Mouse (Mus musculus) MEL (cell line): Measurements from ENCODE around the gene Nthl1. TPM values are rescaled to one million over a fixed set of nuclear protein-coding genes. Genes with fewer than 3 reads are reported as not detected.

Source experiments
- DNase-seq: peaks from one replicate; pipeline ENCODE4 v3.0.0; 2011; ENCODE audit warnings: low read depth, low spot score
- H3K27ac ChIP-seq: 2 replicates; pipeline ENCODE4 v1.5.1; 2012; ENCODE audit warnings: low read depth, mild to moderate bottlenecking, control low read depth, low read length, moderate library complexity; ENCODE audit not compliant: control insufficient read depth
- H3K27me3 ChIP-seq, 2 experiments: fragments of 150-350 bp in 1 of 2; sonication (generic) in 1 of 2; 2 replicates each; pipeline ENCODE4 v1.6.1; 2012; ENCODE audit warnings: low read length in 2 of 2, mild to moderate bottlenecking in 2 of 2, improper control_type of control experiment in 1 of 2, moderate library complexity in 1 of 2; ENCODE audit not compliant: insufficient read depth in 2 of 2, control insufficient read depth in 1 of 2
- H3K36me3 ChIP-seq, 2 experiments: 2 replicates each; pipeline ENCODE4 v1.6.1; 2012 to 2014; ENCODE audit warnings: low read length in 2 of 2, improper control_type of control experiment in 1 of 2, inconsistent platforms in 1 of 2, mild to moderate bottlenecking in 1 of 2; ENCODE audit not compliant: insufficient read depth in 2 of 2, control insufficient read depth in 1 of 2
- H3K4me1 ChIP-seq, 2 experiments: fragments of 150-350 bp in 1 of 2; sonication (generic) in 1 of 2; 2 replicates each; pipeline ENCODE4 v1.6.1; 2012; ENCODE audit warnings: low read length in 2 of 2, improper control_type of control experiment in 1 of 2, mild to moderate bottlenecking in 1 of 2; ENCODE audit not compliant: insufficient read depth in 2 of 2, control insufficient read depth in 1 of 2
- H3K4me3 ChIP-seq, 2 experiments: fragments of 150-350 bp in 1 of 2; sonication (generic) in 1 of 2; 2 replicates each; pipeline ENCODE4 v1.5.1; 2012; ENCODE audit warnings: low read depth in 2 of 2, low read length in 2 of 2, mild to moderate bottlenecking in 2 of 2, moderate library complexity in 2 of 2, control low read depth in 1 of 2, improper control_type of control experiment in 1 of 2; ENCODE audit not compliant: control insufficient read depth in 1 of 2, insufficient read depth in 1 of 2
- H3K79me2 ChIP-seq: 2 replicates; pipeline ENCODE4 v1.6.1; 2012; ENCODE audit warnings: mild to moderate bottlenecking, low read length, moderate library complexity; ENCODE audit not compliant: control insufficient read depth, poor library complexity, insufficient read depth
- H3K9ac ChIP-seq: 2 replicates; pipeline ENCODE4 v1.6.1; 2012; ENCODE audit warnings: low read depth, mild to moderate bottlenecking, control low read depth, low read length, moderate library complexity; ENCODE audit not compliant: control insufficient read depth, poor library complexity, severe bottlenecking
- H3K9me3 ChIP-seq: fragments of 150-350 bp; sonication (generic); replicated peaks from 2 replicates; pipeline ENCODE4 v1.6.1; 2012; ENCODE audit warnings: mild to moderate bottlenecking, low read length, improper control_type of control experiment, moderate library complexity; ENCODE audit not compliant: insufficient read depth
- BHLHE40 ChIP-seq: IDR thresholded peaks from 2 replicates; pipeline ENCODE4 v1.6.1; 2012; ENCODE audit warnings: low read depth, mild to moderate bottlenecking, inconsistent platforms, low read length, improper control_type of control experiment, borderline replicate concordance
- CHD1 ChIP-seq: IDR thresholded peaks from 2 replicates; pipeline ENCODE4 v1.6.1; 2012; ENCODE audit warnings: low read depth, mild to moderate bottlenecking, inconsistent platforms, low read length, improper control_type of control experiment
- CHD2 ChIP-seq: IDR thresholded peaks from 2 replicates; pipeline ENCODE4 v1.6.1; 2011; ENCODE audit warnings: low read length, improper control_type of control experiment
- CTCF ChIP-seq, 3 experiments: IDR thresholded peaks in 2 of 3; conservative IDR thresholded peaks in 1 of 3; 2 replicates each; pipeline ENCODE4 v1.5.1; 2011 to 2012; ENCODE audit warnings: low read length in 3 of 3, low read depth in 2 of 3, mild to moderate bottlenecking in 2 of 3, improper control_type of control experiment in 1 of 3, inconsistent platforms in 1 of 3, mixed read lengths in 1 of 3, moderate library complexity in 1 of 3; ENCODE audit not compliant: control insufficient read depth in 1 of 3, insufficient read depth in 1 of 3, poor library complexity in 1 of 3, severe bottlenecking in 1 of 3
- E2F4 ChIP-seq: IDR thresholded peaks from 2 replicates; pipeline ENCODE4 v1.6.1; 2011; ENCODE audit warnings: low read depth, low read length, improper control_type of control experiment, borderline replicate concordance
- KAT2A ChIP-seq: conservative IDR thresholded peaks from 2 replicates; pipeline ENCODE4 v1.6.1; 2012; ENCODE audit warnings: low read depth, low read length, improper control_type of control experiment, inconsistent platforms
- MAZ ChIP-seq: IDR thresholded peaks from 2 replicates; pipeline ENCODE4 v1.6.1; 2012; ENCODE audit warnings: low read depth, mild to moderate bottlenecking, inconsistent platforms, low read length, improper control_type of control experiment
- MEF2A ChIP-seq: IDR thresholded peaks from 2 replicates; pipeline ENCODE4 v1.6.1; 2014; ENCODE audit warnings: low read depth, mild to moderate bottlenecking, inconsistent platforms, low read length, improper control_type of control experiment; ENCODE audit not compliant: poor library complexity, insufficient replicate concordance, severe bottlenecking; ENCODE audit errors: extremely low read depth
- MXI1 ChIP-seq: IDR thresholded peaks from 2 replicates; pipeline ENCODE4 v1.6.1; 2011; ENCODE audit warnings: mild to moderate bottlenecking, low read depth, low read length, improper control_type of control experiment
- NELFE ChIP-seq: IDR thresholded peaks from 2 replicates; pipeline ENCODE4 v1.6.1; 2011; ENCODE audit warnings: low read depth, low read length, improper control_type of control experiment
- NRF1 ChIP-seq: IDR thresholded peaks from 2 replicates; pipeline ENCODE4 v1.6.1; 2014; ENCODE audit warnings: low read depth, mild to moderate bottlenecking, inconsistent platforms, low read length, improper control_type of control experiment, moderate library complexity; ENCODE audit not compliant: poor library complexity, insufficient read depth, severe bottlenecking
- POLR2A ChIP-seq, 2 experiments: IDR thresholded peaks; 2 replicates each; pipeline ENCODE4 v1.6.1; 2011 to 2012; ENCODE audit warnings: low read length in 2 of 2, mild to moderate bottlenecking in 2 of 2, control low read depth in 1 of 2, improper control_type of control experiment in 1 of 2, low read depth in 1 of 2, moderate library complexity in 1 of 2; ENCODE audit not compliant: control insufficient read depth in 1 of 2, insufficient read depth in 1 of 2, poor library complexity in 1 of 2
- POLR2AphosphoS2 ChIP-seq: IDR thresholded peaks from 2 replicates; pipeline ENCODE4 v1.6.1; 2011; ENCODE audit warnings: low read length, improper control_type of control experiment
- RCOR1 ChIP-seq: IDR thresholded peaks from 2 replicates; pipeline ENCODE4 v1.6.1; 2012; ENCODE audit warnings: low read depth, mild to moderate bottlenecking, inconsistent platforms, low read length, improper control_type of control experiment
- SIN3A ChIP-seq: IDR thresholded peaks from 2 replicates; pipeline ENCODE4 v1.6.1; 2012; ENCODE audit warnings: low read length, improper control_type of control experiment, inconsistent platforms
- UBTF ChIP-seq: IDR thresholded peaks from 2 replicates; pipeline ENCODE4 v1.6.1; 2012; ENCODE audit warnings: low read depth, mild to moderate bottlenecking, inconsistent platforms, low read length, improper control_type of control experiment, moderate library complexity, borderline replicate concordance; ENCODE audit not compliant: insufficient read depth
- ZKSCAN1 ChIP-seq: IDR thresholded peaks from 2 replicates; pipeline ENCODE4 v1.6.1; 2012; ENCODE audit warnings: low read depth, mild to moderate bottlenecking, inconsistent platforms, low read length, improper control_type of control experiment, moderate library complexity
- ZMIZ1 ChIP-seq: IDR thresholded peaks from 2 replicates; pipeline ENCODE4 v1.6.1; 2012; ENCODE audit warnings: low read depth, mild to moderate bottlenecking, inconsistent platforms, low read length, improper control_type of control experiment, moderate library complexity
- polyA plus RNA-seq, 2 experiments: library from polyadenylated mRNA; stranded (reverse) in 1 of 2; unstranded in 1 of 2; fragments of >175 nt in 1 of 2; fragments of >200 nt in 1 of 2; gene quantifications; 2 replicates each; pipeline versions ENCODE4 v1.2.1 to v1.2.4; 2012; ENCODE audit warnings: low replicate concordance in 2 of 2, low read depth in 1 of 2; ENCODE audit not compliant: insufficient read length in 2 of 2, insufficient read depth in 1 of 2, missing spikeins in 1 of 2
- total RNA-seq: library from RNA; depleted of rRNA; stranded (reverse); fragments of 300-350 nt; gene quantifications from 2 replicates; pipeline ENCODE4 v1.2.3, GENCODE M21; 2012

Nthl1 gene
- total and polyA plus RNA-seq, 3 experiments = 31.4 to 262 (median 32.0) TPM

- no peaks in the 10 kb centered on the region for H3K27me3 ChIP-seq
- no peak overlapping the region for H3K4me3 ChIP-seq
- no peak overlapping the region for H3K27ac ChIP-seq
- H3K79me2 ChIP-seq = no peaks in the 10 kb centered on the region
- no peak for DNase-seq
- H3K9ac ChIP-seq = no peak overlapping the region
- H3K4me1 ChIP-seq = peaks cover 4% of the 10 kb centered on the region in 2 experiments; a peak in 3 of 4 replicates
- no peak for TF ChIP-seq UBTF
- no peak for TF ChIP-seq POLR2A (IDR thresholded peaks at IDR 0.05; ENCODE audit: control insufficient read depth in 1 of 2, insufficient read depth in 1 of 2, low read depth in 1 of 2, low read length in 2 of 2, poor library complexity in 1 of 2)
- TF ChIP-seq ZKSCAN1 = no peak
- no peak for TF ChIP-seq E2F4
- TF ChIP-seq CTCF (IDR thresholded peaks at IDR 0.05 in 2 of 3, conservative IDR thresholded peaks at IDR 0.05 in 1 of 3; ENCODE audit: control insufficient read depth in 1 of 3, insufficient read depth in 1 of 3, low read depth in 2 of 3, low read length in 3 of 3, poor library complexity in 1 of 3, severe bottlenecking in 1 of 3) = no peak
- no peak for TF ChIP-seq NELFE
- TF ChIP-seq RCOR1 = no peak
- TF ChIP-seq CHD1 = no peak
- no peak for TF ChIP-seq NRF1
- TF ChIP-seq BHLHE40 = no peak
- no peak for TF ChIP-seq MEF2A
- no peak for TF ChIP-seq SIN3A
- no peak for TF ChIP-seq MAZ
- TF ChIP-seq MXI1 = no peak
- TF ChIP-seq, all 39 proteins: peak for 0
- H3K9me3 ChIP-seq = no peaks in the 10 kb centered on the region
- no peaks in the 10 kb centered on the region for H3K36me3 ChIP-seq
Observed at GRCm38 (mm10) chr17:24638840-24639239, 6.4 kb downstream of the Nthl1 start.

GRCm38 (mm10) chr17:24639571-24639988 is 7.1 kb downstream of the Nthl1 start:
- Histone ChIP-seq H3K36me3 (no peaks in the 10 kb centered on the region), H3K27ac (no peak overlapping the region), H3K9ac (no peak overlapping the region)

DNA sequence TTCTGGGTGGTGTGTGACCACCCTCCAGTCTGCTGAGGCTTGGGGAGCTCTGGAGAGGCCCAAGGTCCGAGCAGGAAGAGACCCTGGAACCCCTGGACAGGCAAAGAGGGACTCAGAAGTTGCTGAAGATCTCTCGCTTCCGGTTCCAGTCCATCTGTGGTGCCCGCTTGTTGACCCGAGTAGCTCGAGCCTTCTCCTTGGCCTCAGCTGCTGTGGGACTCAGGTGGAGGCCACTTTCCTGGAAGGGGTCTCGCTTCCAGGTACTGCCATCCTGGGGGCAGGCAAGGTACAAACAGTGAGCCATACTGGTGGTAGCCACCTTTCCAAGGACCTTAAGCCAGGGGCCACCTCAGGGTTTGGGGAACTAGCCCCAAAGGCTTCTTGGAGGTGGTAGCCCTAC is 7.6 kb downstream of the Nthl1 start:
- H3K4me1 ChIP-seq = peaks cover 2 to 4% of the 10 kb centered on the region in 2 experiments; a peak in 2 of 4 replicates
- H3K9me3 ChIP-seq = no peaks in the 10 kb centered on the region
- DNase-seq = no peak
- no peaks in the 10 kb centered on the region for H3K36me3 ChIP-seq
- H3K9ac ChIP-seq = no peak overlapping the region
- H3K79me2 ChIP-seq = no peaks in the 10 kb centered on the region
- H3K4me3 ChIP-seq = no peak overlapping the region
- no peak for TF ChIP-seq ZMIZ1
- no peak for TF ChIP-seq CHD2
- TF ChIP-seq KAT2A = no peak
- no peaks in the 10 kb centered on the region for H3K27me3 ChIP-seq
- no peak overlapping the region for H3K27ac ChIP-seq

More at GRCm38 (mm10) chr17:24639571-24639988, 7.1 kb downstream of the Nthl1 start:
- Histone ChIP-seq H3K79me2 (no peaks in the 10 kb centered on the region), H3K27me3 (no peaks in the 10 kb centered on the region), H3K9me3 (no peaks in the 10 kb centered on the region), H3K4me1 (peaks cover 4% of the 10 kb centered on the region in 2 experiments; a peak in 3 of 4 replicates), H3K4me3 (no peak overlapping the region)
- no peak for DNase-seq
- no peak for TF ChIP-seq POLR2AphosphoS2
